Mouse (Mus musculus) ovary, postnatal 10 days (tissue): ENCODE measurements around the gene Acot11.
"Not testable (repeated sequence)": the region's sequence is repeated elsewhere in the genome, so short reads cannot be mapped to it uniquely, and the experiment has no call there.

Source experiments
- DNase-seq: peaks from one replicate; pipeline ENCODE4 v3.0.0; 2022; ENCODE audit warnings: low spot score

Gene Acot11

GRCm38 (mm10) chr4:106776998-106777397, 27.8 kb downstream of the Acot11 start:
- DNase-seq = no peak

- not testable (repeated sequence) for DNase-seq
Measured at GRCm38 (mm10) chr4:106775767-106776166, 29.0 kb downstream of the Acot11 start.

- DNase-seq = no peak
Measured at GRCm38 (mm10) chr4:106772558-106772957, 32.2 kb downstream of the Acot11 start.

- no peak for DNase-seq
Measured at GRCm38 (mm10) chr4:106769306-106769705, 35.5 kb downstream of the Acot11 start.

- DNase-seq = no peak
Measured at GRCm38 (mm10) chr4:106764166-106764565, 40.6 kb downstream of the Acot11 start.

- no peak for DNase-seq
Measured at GRCm38 (mm10) chr4:106751726-106752125, 53.1 kb downstream of the Acot11 start.

GRCm38 (mm10) chr4:106749699-106750098, 55.1 kb downstream of the Acot11 start:
- peak; percentile 28 for DNase-seq

- no peak for DNase-seq
Measured at GRCm38 (mm10) chr4:106747001-106747580, 57.7 kb downstream of the Acot11 start.

- DNase-seq = no peak
Measured at GRCm38 (mm10) chr4:106745862-106746261, 58.9 kb downstream of the Acot11 start.

GRCm38 (mm10) chr4:106737904-106738303, 66.9 kb downstream of the Acot11 start:
- no peak for DNase-seq

GRCm38 (mm10) chr4:106736884-106737283, 67.9 kb downstream of the Acot11 start:
- DNase-seq = not testable (repeated sequence)

- no peak for DNase-seq
Measured at GRCm38 (mm10) chr4:106733636-106734035, 71.2 kb downstream of the Acot11 start, which contains the start of gene Fam151a. Gene Fam151a (plus strand): TSS chr4:106733889.

GRCm38 (mm10) chr4:106730814-106731213, 74.0 kb downstream of the Acot11 start, which contains the start of gene Mroh7:
Gene Mroh7 (minus strand): TSS chr4:106730925.
- no peak for DNase-seq

GRCm38 (mm10) chr4:106720631-106721030, 84.2 kb downstream of the Acot11 start:
- DNase-seq = no peak

GRCm38 (mm10) chr4:106713622-106714021, 91.2 kb downstream of the Acot11 start:
- no peak for DNase-seq

- DNase-seq = peak; percentile 67
Measured at GRCm38 (mm10) chr4:106708408-106708807, 96.4 kb downstream of the Acot11 start.

- no peak for DNase-seq
Measured at GRCm38 (mm10) chr4:106707957-106708356, 96.8 kb downstream of the Acot11 start.

GRCm38 (mm10) chr4:106705096-106705665, 99.6 kb downstream of the Acot11 start:
- DNase-seq = no peak

- DNase-seq = no peak
Measured at GRCm38 (mm10) chr4:106704416-106704815, 100.4 kb downstream of the Acot11 start.

GRCm38 (mm10) chr4:106703956-106704355, 100.8 kb downstream of the Acot11 start:
- DNase-seq = no peak

GRCm38 (mm10) chr4:106700798-106701197, 104.0 kb downstream of the Acot11 start:
- no peak for DNase-seq

GRCm38 (mm10) chr4:106699989-106700388, 104.8 kb downstream of the Acot11 start:
- no peak for DNase-seq
